Mouse (Mus musculus): ENCODE results near the gene Slc22a5.

The Slc22a5 gene

DNA sequence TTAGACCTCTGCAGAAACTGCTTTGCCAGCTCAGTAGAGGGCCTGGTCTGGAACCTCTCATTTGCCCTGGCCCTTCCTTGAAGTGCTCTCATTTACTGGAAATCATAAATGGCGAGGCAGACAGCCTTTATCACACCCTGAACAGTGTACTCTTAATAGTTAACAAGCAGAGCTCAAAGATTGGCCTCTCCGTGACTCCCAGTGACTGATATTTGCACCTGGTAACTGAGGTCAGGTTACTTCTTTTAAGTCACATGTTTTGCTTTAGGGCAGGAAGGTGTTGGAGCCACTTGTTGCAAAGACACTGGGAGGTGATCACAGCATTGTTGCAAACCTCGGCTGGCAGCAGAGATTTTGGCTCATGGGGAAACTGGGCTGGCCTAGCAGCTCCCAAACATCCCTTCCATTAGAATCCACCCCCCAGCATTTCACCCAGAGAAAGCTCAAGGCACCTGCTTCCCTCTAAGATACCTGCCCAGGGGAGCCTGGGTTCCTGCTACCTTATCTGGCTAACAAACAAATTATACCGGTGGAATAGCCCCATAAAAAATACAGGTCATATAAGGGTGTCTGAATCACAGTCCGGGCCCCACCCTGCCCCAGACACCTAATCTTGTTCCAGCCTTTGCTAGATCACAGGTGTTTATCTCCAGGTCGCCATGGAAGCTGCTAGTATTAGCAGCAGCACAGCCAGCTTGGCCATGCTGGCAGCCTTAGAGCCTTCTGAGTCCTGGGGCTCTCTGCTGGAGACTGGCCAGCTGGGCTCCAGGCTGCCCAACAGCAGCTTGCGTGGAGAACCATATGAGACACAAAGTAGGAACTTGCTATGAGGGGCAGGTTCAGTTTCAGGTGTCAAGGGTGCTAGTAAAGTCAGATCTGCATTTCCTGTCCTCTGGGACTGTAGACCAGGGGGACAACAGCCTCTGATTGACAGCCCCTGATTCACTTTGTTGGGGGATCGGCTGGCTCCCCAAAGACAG lies 51.5 kb downstream of the Slc22a5 start:
- no peak for DNase-seq

DNA sequence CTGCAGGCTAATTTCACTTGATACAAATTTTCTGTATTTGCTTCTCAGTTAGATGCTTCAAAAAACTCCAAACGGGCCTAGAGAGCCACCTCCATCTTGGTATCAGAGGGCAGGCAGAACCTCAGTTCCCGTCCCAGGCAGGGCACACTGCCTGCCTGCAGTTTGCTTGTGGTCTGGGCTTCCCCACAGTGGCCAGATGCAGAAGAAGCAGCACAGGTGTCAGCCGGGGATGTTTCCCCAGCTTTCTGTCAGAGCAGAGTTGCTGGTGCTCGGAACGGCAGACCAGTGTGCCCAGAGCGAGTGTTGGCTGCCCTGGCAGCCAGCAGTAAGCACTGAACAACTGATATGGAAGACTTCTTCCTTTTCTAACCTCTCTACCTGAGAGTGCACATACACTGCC lies 52.3 kb downstream of the Slc22a5 start:
- no peak for DNase-seq

- DNase-seq: no peak
Observed at GRCm38 (mm10) chr11:53837731-53838130, 53.7 kb downstream of the Slc22a5 start.

DNA sequence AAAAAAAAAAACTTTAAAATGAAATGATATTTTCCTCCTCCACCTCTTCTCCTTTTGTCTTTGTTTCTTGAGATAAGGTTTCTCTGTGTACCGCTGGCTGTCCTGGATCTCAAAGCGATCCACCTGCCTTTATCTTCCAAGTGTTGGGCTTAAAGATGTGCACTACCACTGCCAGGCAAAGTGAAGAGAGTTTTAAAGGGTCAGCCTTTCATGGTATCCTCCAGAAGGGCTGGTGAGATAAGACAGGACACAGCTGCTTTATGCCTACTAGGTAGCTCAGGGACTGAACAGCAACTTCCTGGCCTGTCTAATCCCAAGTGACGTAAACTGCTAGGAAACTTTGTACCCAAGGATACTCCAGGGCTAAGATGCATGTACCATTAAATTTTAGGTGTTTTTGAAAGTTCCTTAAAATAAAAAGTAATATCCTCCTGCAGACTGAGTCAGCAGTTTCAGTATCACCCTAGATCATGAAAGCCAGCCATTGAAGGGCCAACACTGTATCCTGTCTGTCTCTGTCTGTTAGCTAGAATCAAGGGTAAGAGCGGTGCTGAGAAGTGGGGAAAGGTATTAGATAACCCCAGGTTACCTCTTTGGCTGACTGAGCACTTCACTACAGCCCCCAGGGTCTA lies 56.0 kb downstream of the Slc22a5 start:
- DNase-seq: no peak

- no peak for DNase-seq
Observed at GRCm38 (mm10) chr11:53825409-53825808, 66.1 kb downstream of the Slc22a5 start.

GRCm38 (mm10) chr11:53821945-53822338 lies 69.5 kb downstream of the Slc22a5 start:
- no peak for DNase-seq

GRCm38 (mm10) chr11:53821230-53821944 lies 70.1 kb downstream of the Slc22a5 start:
- DNase-seq: no peak

GRCm38 (mm10) chr11:53820516-53821170 lies 70.8 kb downstream of the Slc22a5 start:
- no peak for DNase-seq

- no peak for DNase-seq
Observed at GRCm38 (mm10) chr11:53819511-53819910, 71.9 kb downstream of the Slc22a5 start.

DNA sequence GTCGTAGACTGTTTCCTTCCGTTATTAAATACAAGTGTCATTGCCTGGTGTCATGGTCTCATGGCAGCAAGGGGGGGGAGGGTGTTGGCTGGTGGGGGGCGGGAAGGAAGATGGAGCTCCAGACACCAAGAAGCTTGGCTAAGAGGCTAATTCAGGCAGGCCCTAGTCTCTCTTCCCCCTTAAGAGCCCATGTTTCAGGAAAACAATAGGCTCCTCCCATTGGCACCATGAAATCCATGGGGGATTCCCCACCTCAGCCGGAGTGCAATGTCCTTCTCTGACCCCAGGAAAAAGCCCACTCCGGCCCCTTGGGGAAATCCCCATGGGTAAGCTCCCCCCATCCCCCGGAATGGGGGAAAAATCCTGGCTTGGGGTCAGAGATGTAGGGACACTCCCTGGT lies 72.7 kb downstream of the Slc22a5 start:
- peak; percentile 56 for DNase-seq

DNA sequence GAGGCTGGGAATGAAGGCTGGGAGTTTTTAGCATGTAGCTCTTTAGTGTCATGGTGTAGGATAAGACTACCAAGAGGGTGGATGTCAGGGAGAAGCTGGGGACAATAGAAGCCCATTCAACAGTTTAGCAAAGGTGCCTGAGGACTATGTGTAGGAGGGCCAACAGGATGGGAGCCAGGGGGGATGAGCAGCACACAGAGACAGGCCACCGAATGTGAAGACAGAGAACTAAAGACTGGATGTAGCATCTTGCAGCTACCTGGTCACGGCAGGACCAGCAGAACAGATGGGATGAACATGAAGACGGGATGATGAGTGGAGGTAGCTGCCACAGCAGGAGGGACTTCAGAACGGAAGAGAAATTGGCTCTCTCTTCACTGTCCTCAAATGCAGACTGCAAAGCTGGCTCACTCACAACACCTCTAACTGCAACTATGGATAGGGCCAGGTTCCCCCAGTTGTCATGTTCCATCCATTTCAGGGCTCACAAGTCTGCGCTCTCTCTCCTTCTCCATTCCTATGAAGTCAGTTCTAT lies 74.6 kb downstream of the Slc22a5 start:
- no peak for DNase-seq

DNA sequence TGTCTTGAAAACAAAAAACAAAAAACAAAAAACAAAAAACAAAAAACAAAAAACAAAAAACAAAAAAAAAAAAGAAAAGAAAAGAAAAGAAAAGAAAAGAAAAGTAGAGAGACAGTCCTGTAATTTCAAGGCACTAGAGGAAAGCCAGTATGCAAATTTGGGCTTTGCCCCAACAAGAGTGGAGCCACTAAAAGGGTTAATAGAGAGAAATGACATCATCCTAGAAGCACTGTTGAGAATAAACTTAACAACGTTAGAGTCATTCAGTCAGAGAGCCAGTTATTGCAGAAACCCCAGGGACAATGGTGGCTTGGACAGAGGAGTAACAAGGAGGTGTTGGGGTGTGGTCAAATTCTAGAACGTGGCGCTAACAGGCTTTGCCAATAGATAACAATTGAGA lies 76.7 kb downstream of the Slc22a5 start:
- no peak for DNase-seq
